Mouse (Mus musculus): ENCODE results near the gene Gpr89. TPM values are rescaled to one million over a fixed set of nuclear protein-coding genes. Genes with fewer than 3 reads are reported as not detected.

The Gpr89 gene
- polyA plus RNA-seq, 1 experiment, result 21.4 TPM

DNA sequence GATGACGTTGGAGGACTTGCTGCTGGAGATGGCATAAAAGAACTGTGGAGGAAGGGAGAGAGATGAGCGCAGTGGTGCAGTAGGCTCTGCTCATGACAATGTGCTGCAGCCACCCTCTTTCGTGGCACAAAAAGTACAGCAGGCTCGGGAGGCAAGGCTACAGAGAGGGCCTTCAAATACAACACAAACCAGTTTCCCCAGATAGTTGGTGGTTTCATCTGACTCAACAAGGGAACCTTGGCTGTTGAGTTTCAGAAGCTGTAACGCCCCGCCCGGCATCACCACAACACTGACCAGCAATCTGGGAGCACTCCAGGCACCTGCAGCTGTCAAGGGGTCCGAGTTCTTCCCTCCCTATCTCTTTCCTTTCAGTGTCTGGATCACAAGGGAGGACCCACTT is 32.6 kb downstream of the Gpr89 start:
- Histone ChIP-seq H3K27ac (ENCODE audit: insufficient read depth, low read depth, low read length) (no peak overlapping the region), H3K4me3 (ENCODE audit: insufficient read depth, low read length) (no peak overlapping the region), H3K4me1 (ENCODE audit: control insufficient read depth, insufficient read depth, low read length) (no peaks in the 10 kb centered on the region)
- TF ChIP-seq CTCF (IDR thresholded peaks at IDR 0.05; ENCODE audit: low read depth, low read length) (no peak), POLR2A (IDR thresholded peaks at IDR 0.05; ENCODE audit: borderline replicate concordance, low read depth, low read length) (no peak)

DNA sequence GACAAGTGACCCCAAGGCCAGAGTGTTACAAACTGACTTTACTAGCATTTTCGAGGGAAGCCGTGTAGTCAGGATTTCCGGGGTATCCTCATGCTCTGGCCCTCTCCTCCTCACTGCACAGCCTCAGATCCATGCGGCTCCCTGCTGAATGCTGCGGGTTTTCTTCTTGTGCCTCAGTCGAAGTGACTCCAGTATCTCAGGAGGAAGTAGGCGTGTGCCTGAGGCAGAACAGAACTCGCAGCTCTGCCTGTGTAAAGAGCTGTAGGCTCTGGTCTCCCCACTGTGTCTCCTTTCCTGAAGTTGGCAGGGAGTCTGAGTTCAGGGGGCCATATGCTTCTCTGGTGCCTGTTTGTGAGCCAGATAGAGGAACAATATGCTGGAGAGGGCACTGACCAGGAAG is 34.1 kb downstream of the Gpr89 start:
- Histone ChIP-seq H3K27ac (ENCODE audit: insufficient read depth, low read depth, low read length) (no peak overlapping the region), H3K4me1 (ENCODE audit: control insufficient read depth, insufficient read depth, low read length) (no peaks in the 10 kb centered on the region)
- TF ChIP-seq POLR2A (IDR thresholded peaks at IDR 0.05; ENCODE audit: borderline replicate concordance, low read depth, low read length) (no peak), CTCF (IDR thresholded peaks at IDR 0.05; ENCODE audit: low read depth, low read length) (no peak)

DNA sequence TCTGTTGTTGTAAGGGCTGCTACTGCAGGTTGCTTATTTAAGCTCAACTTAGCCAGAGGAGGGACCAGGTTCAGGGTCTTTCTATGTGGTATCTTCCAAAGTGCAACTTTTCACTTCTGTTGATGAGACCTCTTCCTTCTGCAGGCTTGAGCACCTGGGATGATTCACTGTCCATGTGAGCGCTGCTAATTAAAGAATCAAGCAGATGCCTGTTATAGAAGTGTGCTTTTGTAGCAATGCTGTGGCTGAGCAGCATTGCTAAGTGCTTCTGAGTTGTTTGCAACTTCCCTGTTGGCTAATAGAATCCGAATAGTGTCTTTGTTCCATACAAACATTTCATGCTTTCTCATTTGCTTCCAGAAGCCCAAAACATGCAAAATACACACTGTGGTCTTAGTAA is 34.9 kb downstream of the Gpr89 start:
- Histone ChIP-seq H3K4me1 (ENCODE audit: control insufficient read depth, insufficient read depth, low read length) (no peaks in the 10 kb centered on the region), H3K27ac (ENCODE audit: insufficient read depth, low read depth, low read length) (no peak overlapping the region), H3K4me3 (ENCODE audit: insufficient read depth, low read length) (no peak overlapping the region)
- TF ChIP-seq CTCF (IDR thresholded peaks at IDR 0.05; ENCODE audit: low read depth, low read length) (no peak), POLR2A (IDR thresholded peaks at IDR 0.05; ENCODE audit: borderline replicate concordance, low read depth, low read length) (no peak)

More for the DNA sequence above, 34.1 kb downstream of the Gpr89 start:
- H3K4me3 ChIP-seq (ENCODE audit: insufficient read depth, low read length), result no peak overlapping the region

DNA sequence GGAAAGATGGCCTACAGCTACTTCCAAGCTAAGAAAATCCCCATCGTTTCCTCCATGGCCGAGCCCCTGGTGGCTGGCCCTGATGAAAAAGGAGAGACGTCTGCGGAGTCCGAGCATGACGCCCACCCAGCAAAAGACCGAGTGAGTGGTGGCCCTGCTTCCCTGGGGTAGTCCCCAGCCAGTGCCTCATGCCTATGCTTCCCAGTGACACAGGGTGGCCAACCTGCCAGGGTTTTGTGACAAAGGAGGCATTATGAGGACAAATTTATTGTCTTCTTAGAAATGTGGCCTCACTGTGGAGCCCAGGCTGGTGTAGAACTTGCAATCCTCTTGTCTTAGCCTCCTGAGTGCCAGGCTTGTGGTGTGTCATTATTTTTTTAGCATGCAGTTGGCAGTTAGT is 36.1 kb downstream of the Gpr89 start:
- no peaks in the 10 kb centered on the region for H3K4me1 ChIP-seq (ENCODE audit: control insufficient read depth, insufficient read depth, low read length)
- TF ChIP-seq CTCF (IDR thresholded peaks at IDR 0.05; ENCODE audit: low read depth, low read length), result no peak
- TF ChIP-seq POLR2A (IDR thresholded peaks at IDR 0.05; ENCODE audit: borderline replicate concordance, low read depth, low read length), result no peak
- H3K27ac ChIP-seq (ENCODE audit: insufficient read depth, low read depth, low read length), result no peak overlapping the region
- H3K4me3 ChIP-seq (ENCODE audit: insufficient read depth, low read length), result no peak overlapping the region

DNA sequence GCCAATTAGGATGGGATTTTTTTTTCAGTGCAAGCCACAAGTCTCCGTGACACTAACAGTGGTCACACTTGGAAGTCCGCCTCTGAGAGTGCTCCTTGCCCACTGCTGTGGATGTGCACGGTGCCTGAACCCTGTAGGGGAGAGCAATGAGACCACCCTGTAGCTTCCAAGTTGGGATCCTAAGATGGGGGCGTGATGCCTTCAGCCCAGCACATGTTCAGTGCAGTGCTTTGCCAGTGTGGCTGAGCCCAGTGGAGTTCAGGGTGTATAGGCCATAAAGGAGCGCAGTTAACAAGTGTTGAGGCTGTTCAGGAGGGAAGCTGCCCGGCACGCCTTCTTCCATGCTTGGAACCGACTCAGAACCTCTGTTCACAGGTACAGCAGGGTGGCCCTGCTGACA is 36.6 kb downstream of the Gpr89 start:
- Histone ChIP-seq H3K27ac (ENCODE audit: insufficient read depth, low read depth, low read length) (no peak overlapping the region), H3K4me1 (ENCODE audit: control insufficient read depth, insufficient read depth, low read length) (no peaks in the 10 kb centered on the region), H3K4me3 (ENCODE audit: insufficient read depth, low read length) (no peak overlapping the region)
- no peak for TF ChIP-seq CTCF (IDR thresholded peaks at IDR 0.05; ENCODE audit: low read depth, low read length)
- no peak for TF ChIP-seq POLR2A (IDR thresholded peaks at IDR 0.05; ENCODE audit: borderline replicate concordance, low read depth, low read length)

DNA sequence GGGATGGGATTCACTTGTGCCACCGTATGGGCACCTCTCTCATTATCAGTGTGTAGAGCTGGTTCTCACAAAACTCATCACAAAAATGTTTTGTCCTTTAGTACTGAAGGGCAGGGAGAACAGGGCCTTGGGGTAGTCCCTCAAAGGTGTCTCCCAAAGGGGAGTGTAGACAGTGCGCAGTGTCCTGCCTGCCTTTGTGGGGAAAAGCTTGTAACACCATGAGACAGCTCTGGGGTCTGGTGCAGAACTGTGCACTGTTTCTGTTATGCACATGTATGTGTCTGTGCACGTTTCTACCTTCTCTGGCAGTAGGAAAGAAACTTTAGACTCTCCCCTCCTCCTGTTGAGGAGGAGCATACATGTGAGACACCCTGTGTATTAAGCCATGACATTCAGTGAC is 37.3 kb downstream of the Gpr89 start:
- Histone ChIP-seq H3K4me1 (ENCODE audit: control insufficient read depth, insufficient read depth, low read length) (no peaks in the 10 kb centered on the region), H3K4me3 (ENCODE audit: insufficient read depth, low read length) (no peak overlapping the region)
- TF ChIP-seq POLR2A (IDR thresholded peaks at IDR 0.05; ENCODE audit: borderline replicate concordance, low read depth, low read length) (no peak), CTCF (IDR thresholded peaks at IDR 0.05; ENCODE audit: low read depth, low read length) (no peak)

DNA sequence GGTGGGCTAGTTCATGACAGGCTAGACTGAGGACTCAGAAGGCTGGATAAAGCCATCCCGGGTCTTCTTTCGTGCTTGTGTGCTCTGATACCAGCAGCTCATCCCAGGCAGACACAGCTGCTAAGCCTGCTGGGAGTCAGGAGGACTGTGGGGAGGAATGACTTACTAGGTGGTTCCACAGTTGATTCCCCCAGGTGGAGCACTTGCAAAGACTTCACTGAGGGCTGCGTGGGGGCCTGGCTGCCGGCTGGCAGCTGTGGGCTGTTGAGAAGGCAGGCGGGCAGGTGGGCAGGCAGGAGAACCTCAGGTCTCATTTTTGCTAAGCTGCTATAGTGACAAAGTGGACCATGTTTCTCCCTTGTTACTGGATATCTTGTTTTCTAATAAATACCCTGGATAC is 44.6 kb downstream of the Gpr89 start:
- H3K4me3 ChIP-seq (ENCODE audit: insufficient read depth, low read length), result no peak overlapping the region
- TF ChIP-seq CTCF (IDR thresholded peaks at IDR 0.05; ENCODE audit: low read depth, low read length), result no peak
- TF ChIP-seq POLR2A (IDR thresholded peaks at IDR 0.05; ENCODE audit: borderline replicate concordance, low read depth, low read length), result no peak
- H3K4me1 ChIP-seq (ENCODE audit: control insufficient read depth, insufficient read depth, low read length), result no peaks in the 10 kb centered on the region
- no peak overlapping the region for H3K27ac ChIP-seq (ENCODE audit: insufficient read depth, low read depth, low read length)

More for the DNA sequence above, 37.3 kb downstream of the Gpr89 start:
- no peak overlapping the region for H3K27ac ChIP-seq (ENCODE audit: insufficient read depth, low read depth, low read length)

DNA sequence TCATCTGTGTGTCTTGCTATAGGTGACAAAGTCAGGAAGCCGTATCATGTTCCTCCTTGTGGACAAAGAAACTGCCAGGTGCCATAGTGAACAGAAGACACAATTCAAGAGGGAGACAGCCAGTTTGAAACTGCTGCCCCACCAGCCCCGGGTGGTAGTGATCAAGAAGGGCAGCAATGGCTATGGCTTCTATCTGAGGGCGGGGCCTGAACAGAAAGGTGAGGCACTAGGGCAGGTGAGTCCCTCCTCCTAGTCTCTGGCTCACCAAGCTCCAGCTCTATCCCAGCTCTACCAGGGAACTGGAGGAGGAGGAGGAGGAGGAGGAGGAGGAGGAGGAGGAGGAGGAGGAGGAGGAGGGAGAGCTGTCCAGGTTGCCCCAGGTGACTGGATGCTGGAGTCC is 49.3 kb downstream of the Gpr89 start:
- no peaks in the 10 kb centered on the region for H3K4me1 ChIP-seq (ENCODE audit: control insufficient read depth, insufficient read depth, low read length)
- H3K4me3 ChIP-seq (ENCODE audit: insufficient read depth, low read length), result no peak overlapping the region
- no peak for TF ChIP-seq POLR2A (IDR thresholded peaks at IDR 0.05; ENCODE audit: borderline replicate concordance, low read depth, low read length)
- no peak for TF ChIP-seq CTCF (IDR thresholded peaks at IDR 0.05; ENCODE audit: low read depth, low read length)
- H3K27ac ChIP-seq (ENCODE audit: insufficient read depth, low read depth, low read length), result no peak overlapping the region

DNA sequence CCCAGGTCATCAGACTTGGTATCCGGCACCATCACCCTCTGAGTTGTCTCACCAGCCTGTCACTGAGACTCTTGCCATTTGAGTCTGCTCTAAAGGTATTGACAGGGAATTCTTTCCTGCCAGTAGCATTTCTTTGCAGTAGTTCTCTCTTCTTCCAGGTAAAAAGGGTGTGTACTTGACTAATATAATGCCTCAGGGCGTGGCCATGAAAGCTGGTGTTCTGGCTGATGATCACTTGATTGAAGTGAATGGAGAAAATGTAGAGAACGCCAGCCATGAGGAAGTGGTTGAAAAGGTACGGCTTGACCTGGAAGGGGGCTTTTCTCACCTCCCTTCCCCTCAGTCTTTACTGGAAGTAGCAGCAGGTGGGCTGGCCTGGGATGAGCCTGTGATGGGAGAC is 50.8 kb downstream of the Gpr89 start:
- H3K4me3 ChIP-seq (ENCODE audit: insufficient read depth, low read length), result no peak overlapping the region
- H3K27ac ChIP-seq (ENCODE audit: insufficient read depth, low read depth, low read length), result no peak overlapping the region
- no peaks in the 10 kb centered on the region for H3K4me1 ChIP-seq (ENCODE audit: control insufficient read depth, insufficient read depth, low read length)
- no peak for TF ChIP-seq POLR2A (IDR thresholded peaks at IDR 0.05; ENCODE audit: borderline replicate concordance, low read depth, low read length)
- TF ChIP-seq CTCF (IDR thresholded peaks at IDR 0.05; ENCODE audit: low read depth, low read length), result no peak

DNA sequence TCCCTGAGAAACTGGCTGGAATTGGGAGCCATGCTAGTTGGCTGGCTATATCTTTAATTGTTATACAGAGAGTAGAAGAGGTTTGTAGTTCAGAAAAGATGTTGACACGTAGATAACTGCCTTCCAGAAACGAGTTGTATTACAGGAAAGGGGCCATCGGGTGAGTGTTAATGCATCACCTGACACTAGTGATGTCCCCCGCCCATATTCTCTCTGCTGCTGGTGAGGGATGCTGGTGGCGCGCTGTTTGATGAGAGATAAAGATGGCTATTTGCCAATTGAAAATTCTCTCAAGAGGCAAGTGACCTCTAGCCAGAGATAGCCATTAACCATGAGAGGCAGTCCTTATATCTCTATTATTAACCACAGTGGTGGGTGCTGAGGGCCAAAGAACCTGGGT is 52.6 kb downstream of the Gpr89 start:
- Histone ChIP-seq H3K4me3 (ENCODE audit: insufficient read depth, low read length) (no peak overlapping the region), H3K27ac (ENCODE audit: insufficient read depth, low read depth, low read length) (no peak overlapping the region), H3K4me1 (ENCODE audit: control insufficient read depth, insufficient read depth, low read length) (no peaks in the 10 kb centered on the region)
- TF ChIP-seq CTCF (IDR thresholded peaks at IDR 0.05; ENCODE audit: low read depth, low read length) (no peak), POLR2A (IDR thresholded peaks at IDR 0.05; ENCODE audit: borderline replicate concordance, low read depth, low read length) (no peak)

DNA sequence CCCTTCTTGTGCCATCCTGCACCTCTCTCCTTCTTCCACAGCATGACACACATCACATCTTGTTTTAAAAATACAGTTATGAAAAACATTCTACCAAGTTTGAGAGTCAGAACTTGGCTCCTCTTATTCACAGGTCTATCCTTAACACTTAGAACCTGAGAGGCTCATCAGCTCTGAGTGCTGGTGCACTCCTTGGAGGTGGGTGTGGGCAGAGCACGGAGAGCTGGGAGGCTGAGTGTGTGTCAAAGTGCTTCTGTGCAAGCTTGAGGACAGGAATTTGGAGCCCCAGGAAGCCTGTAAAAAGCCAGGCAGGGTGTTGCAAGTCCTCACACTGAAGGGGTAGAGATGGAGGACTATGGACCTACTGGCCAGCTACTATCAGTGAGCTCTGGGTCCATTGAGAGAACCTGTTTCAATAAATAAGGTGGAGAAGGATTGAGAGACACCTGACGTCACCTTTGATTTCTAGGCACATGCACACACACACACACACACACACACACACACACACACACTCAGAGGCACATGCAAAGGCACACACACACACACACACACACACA is 55.9 kb downstream of the Gpr89 start:
- no peak for TF ChIP-seq POLR2A (IDR thresholded peaks at IDR 0.05; ENCODE audit: borderline replicate concordance, low read depth, low read length)
- TF ChIP-seq CTCF (IDR thresholded peaks at IDR 0.05; ENCODE audit: low read depth, low read length), result no peak
- Histone ChIP-seq H3K4me1 (ENCODE audit: control insufficient read depth, insufficient read depth, low read length) (no peaks in the 10 kb centered on the region), H3K27ac (ENCODE audit: insufficient read depth, low read depth, low read length) (no peak overlapping the region), H3K4me3 (ENCODE audit: insufficient read depth, low read length) (no peak overlapping the region)

Measured in bone marrow macrophage, adult 2 months (primary cell).